Mouse (Mus musculus): ENCODE measurements around the gene Mterf1b. TPM values are rescaled to one million over a fixed set of nuclear protein-coding genes. Genes with fewer than 3 reads are reported as not detected.
"Not testable (repeated sequence)": the region's sequence is repeated elsewhere in the genome, so short reads cannot be mapped to it uniquely, and the experiment has no call there.

The Mterf1b gene
- 1 to 10 TPM; 4.6 to 5.7 TPM for total RNA-seq (2021)

GRCm38 (mm10) chr5:4191671-4192480, at the start of gene Mterf1b:
Gene Mterf1b (plus strand): TSS chr5:4192367.
- DNase-seq: not testable (repeated sequence)
- intact Hi-C loops (cut with DNase I): loop anchor here (10.0 kb wide), 2 partner anchors 87 to 297 kb away; partner anchors contain the start of genes Cyp51 and Mterf1a

GRCm38 (mm10) chr5:4159418-4160071, 32.6 kb upstream of the Mterf1b start:
- intact Hi-C loops (cut with DNase I); DNase-seq: not testable (repeated sequence)

GRCm38 (mm10) chr5:4161554-4161953, 30.6 kb upstream of the Mterf1b start:
- DNase-seq: peak; percentile 43
- intact Hi-C loops (cut with DNase I): no loop called here

GRCm38 (mm10) chr5:4162461-4162860, 29.7 kb upstream of the Mterf1b start:
- intact Hi-C loops (cut with DNase I): no loop called here
- no peak for DNase-seq

GRCm38 (mm10) chr5:4167813-4168529, 24.2 kb upstream of the Mterf1b start:
- intact Hi-C loops (cut with DNase I); DNase-seq: not testable (repeated sequence)

- intact Hi-C loops (cut with DNase I); DNase-seq: not testable (repeated sequence)
Observed at GRCm38 (mm10) chr5:4168530-4168926, 23.6 kb upstream of the Mterf1b start.

- DNase-seq; intact Hi-C loops (cut with DNase I): not testable (repeated sequence)
Observed at GRCm38 (mm10) chr5:4176421-4176820, 15.7 kb upstream of the Mterf1b start.

GRCm38 (mm10) chr5:4179364-4179763, 12.8 kb upstream of the Mterf1b start:
- no peak for DNase-seq
- intact Hi-C loops (cut with DNase I): no loop called here

GRCm38 (mm10) chr5:4186815-4187214, 5.4 kb upstream of the Mterf1b start:
- intact Hi-C loops (cut with DNase I): no loop called here
- DNase-seq: no peak

- intact Hi-C loops (cut with DNase I): loop anchor here (10.0 kb wide), 2 partner anchors 88 to 298 kb away; partner anchors contain the start of genes Cyp51 and Mterf1a
- not testable (repeated sequence) for DNase-seq
Observed at GRCm38 (mm10) chr5:4192481-4193246, 497 bp downstream of the Mterf1b start.

GRCm38 (mm10) chr5:4193247-4193628, 1.1 kb downstream of the Mterf1b start:
- DNase-seq: no peak
- intact Hi-C loops (cut with DNase I): loop anchor here (10.0 kb wide), 2 partner anchors 88 to 298 kb away; partner anchors contain the start of genes Cyp51 and Mterf1a

GRCm38 (mm10) chr5:4194166-4194565, 2.0 kb downstream of the Mterf1b start:
- no peak for DNase-seq
- intact Hi-C loops (cut with DNase I): loop anchor here (10.0 kb wide), 2 partner anchors 89 to 299 kb away; partner anchors contain the start of genes Cyp51 and Mterf1a

- intact Hi-C loops (cut with DNase I): loop anchor here (10.0 kb wide), 2 partner anchors 90 to 300 kb away; partner anchors contain the start of genes Cyp51 and Mterf1a
- no peak for DNase-seq
Observed at GRCm38 (mm10) chr5:4195086-4195485, 2.9 kb downstream of the Mterf1b start.

- intact Hi-C loops (cut with DNase I): loop anchor here (10.0 kb wide), 1 partner anchor 713 kb away; no protein-coding TSS in a partner anchor
- no peak for DNase-seq
Observed at GRCm38 (mm10) chr5:4201368-4201767, 9.2 kb downstream of the Mterf1b start.

- not testable (repeated sequence) for DNase-seq
- intact Hi-C loops (cut with DNase I): loop anchor here (10.0 kb wide), 1 partner anchor 712 kb away; no protein-coding TSS in a partner anchor
Observed at GRCm38 (mm10) chr5:4202276-4202810, 10.2 kb downstream of the Mterf1b start.

GRCm38 (mm10) chr5:4210082-4210481, 17.9 kb downstream of the Mterf1b start:
- intact Hi-C loops (cut with DNase I); DNase-seq: not testable (repeated sequence)

GRCm38 (mm10) chr5:4221309-4221708, 29.1 kb downstream of the Mterf1b start:
- no peak for DNase-seq
- intact Hi-C loops (cut with DNase I): no loop called here

GRCm38 (mm10) chr5:4221981-4222623, 29.9 kb downstream of the Mterf1b start:
- no peak for DNase-seq
- intact Hi-C loops (cut with DNase I): no loop called here

GRCm38 (mm10) chr5:4232163-4232562, 40.0 kb downstream of the Mterf1b start:
- intact Hi-C loops (cut with DNase I): no loop called here
- no peak for DNase-seq

Measured in left cerebral cortex, postnatal 4 days (tissue).